Mouse (Mus musculus) spleen, postnatal 36 days (tissue): ENCODE data around the gene Ccr6.
"Not testable (repeated sequence)": the region's sequence is repeated elsewhere in the genome, so short reads cannot be mapped to it uniquely, and the experiment has no call there.

Experiments used
- DNase-seq, 2 experiments: peaks; one replicate each; pipeline ENCODE4 v3.0.0; 2022; ENCODE audit warnings: low spot score in 2 of 2, mixed read lengths in 1 of 2

Ccr6 gene

DNA sequence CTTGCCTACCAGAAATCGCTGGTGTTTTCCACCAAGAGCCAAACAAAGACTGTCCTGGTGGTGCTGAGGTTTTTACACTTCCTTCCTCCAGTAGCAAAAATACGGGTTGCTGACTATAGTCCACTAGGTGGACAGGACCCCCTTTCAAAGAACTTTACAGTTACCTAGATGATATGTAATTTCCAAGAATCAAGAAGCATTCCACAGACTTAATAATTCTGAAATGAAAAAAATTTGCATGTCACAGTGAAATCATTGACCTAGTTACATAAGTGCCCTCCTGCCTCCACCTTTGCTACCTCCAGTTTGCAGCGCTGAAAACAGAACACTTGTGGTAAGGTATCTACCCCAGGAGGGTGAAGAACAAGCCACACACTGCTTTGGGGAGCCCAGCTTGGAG is at the start of gene Ccr6:
Gene Ccr6, plus strand, starts transcription at position 301 of the 400 bp plus-strand sequence.
- DNase-seq: no peak

DNA sequence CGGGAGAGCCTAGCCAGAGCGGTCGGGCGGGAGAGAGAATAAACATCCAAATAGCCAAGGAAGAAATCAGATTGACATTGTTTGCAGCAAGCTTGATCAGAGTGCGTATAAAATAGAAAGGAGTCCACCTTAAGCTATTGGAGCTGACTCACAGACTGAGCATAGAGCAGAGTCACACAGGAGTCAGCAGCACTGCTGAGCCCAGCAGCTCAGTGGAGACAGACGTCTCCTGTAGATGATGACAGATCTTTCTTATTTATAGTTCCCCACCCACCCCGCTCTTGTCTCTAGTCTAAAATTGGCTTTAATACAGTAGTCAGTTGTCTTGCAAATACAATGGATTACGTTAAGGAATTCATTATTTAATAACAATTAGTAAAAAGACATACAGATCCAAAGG is 42.2 kb upstream of the Ccr6 start:
- DNase-seq: no peak

DNA sequence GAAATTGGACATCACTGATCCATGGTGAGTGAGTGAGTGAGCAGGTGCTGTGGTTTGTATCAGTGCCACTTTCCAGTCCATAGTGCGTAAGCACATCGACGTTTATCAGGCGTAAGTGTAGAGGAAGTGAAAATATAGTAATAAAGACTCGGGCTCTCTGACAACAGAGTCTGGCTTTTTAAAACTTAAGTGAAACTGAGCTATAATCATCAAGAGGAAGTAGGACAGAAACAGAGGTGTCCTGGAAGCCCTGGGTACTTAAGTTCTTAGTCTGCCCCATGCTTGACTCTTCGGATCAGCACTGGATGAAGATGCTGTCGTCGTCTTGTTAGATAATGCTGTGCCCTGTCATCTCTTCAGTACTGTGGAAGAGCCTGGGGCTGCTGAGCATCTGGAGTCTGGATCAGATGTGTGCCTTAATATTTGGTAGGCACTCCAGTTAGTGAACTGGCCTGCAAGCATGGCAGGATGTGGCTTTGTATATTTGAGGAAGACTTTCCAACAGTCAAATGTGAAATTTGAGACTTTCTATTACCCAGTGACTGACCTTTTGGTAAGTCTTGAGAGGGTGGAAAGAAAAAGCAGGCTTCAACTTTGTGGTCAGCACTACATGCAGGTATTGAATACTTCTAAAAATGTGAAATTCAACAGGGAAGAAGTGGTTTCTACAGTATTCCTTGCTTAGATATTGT is 40.0 kb upstream of the Ccr6 start:
- DNase-seq: peak; percentile 72 to 76

DNA sequence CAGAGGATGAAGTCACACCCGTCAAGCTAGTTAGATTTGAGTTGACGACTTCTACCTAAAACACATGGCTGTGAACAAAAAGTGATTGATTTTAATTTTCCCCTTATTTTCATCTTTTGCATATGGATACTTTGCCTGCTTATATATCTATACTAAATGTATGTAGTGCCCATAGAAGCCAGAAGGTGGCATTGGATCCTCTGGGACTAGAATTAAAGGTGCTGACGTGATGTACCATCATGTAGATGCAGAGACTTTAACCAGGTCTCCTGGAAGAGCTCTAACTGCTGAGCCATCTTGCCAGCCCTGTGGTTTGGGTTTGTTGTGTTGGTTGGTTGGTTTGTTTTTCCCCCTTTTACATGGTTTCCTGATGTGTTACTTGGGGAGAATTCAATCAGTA is 38.2 kb upstream of the Ccr6 start:
- peak; percentile 36 to 59 for DNase-seq

DNA sequence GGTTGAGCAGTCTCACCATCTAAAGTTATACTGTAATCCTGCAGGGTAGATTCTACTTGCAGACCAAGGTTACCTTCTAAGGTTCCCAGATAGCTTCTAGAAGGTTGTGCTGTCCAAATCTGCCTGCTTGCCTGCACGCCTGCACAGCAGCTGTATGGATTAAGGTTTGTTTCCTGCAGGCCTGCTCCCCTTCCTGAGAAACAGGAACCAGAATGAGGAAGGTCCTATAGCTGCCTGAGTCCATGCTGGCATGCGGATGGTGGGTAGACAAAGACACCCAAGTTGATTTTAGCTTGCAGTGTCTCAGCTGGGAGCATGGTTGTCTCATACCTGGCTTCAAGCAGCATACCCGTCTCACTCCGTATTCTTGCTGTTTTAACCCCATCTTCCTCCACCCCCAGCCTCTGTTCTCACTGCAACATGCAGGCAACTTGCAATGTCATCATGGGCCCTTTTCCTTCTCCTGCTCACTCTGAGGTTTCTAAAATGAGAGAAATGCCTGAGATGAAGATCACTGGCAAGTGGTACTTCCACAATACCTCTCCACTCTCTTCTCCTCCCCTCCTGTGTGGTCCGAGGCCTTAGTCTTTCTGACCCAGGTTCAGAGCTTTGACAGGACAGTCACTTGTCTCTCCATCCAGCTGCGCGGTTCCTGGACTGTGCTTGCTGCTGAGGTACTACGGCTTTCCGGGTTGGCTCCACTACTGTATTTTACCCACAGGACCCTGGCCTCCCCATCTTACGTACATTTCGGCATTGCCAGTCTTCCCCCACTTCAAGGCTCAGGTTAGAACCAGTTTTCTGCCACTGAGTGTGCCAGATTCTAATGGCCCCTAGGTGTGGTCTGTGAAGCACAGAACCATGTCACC is 36.5 kb upstream of the Ccr6 start:
- DNase-seq: no peak

DNA sequence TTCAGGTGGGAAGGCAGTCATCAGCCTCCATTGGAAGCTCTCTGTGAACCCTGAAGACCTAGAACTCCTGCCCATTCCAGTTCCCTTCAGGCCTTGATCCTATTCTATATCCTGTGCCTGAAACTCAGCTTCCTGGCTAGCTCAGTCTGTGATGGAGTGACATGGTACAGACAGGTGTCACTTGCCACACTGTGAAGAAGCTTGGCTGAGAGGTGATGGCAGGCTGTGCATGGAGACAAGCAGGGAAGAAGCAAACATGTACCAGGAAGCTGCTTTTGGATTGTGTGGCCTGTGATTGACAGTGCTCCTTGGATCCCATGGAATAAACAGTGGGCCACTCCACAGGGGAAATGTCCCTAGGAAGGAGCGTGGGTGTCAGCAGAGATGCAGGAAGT is 35.9 kb upstream of the Ccr6 start:
- DNase-seq: no peak

DNA sequence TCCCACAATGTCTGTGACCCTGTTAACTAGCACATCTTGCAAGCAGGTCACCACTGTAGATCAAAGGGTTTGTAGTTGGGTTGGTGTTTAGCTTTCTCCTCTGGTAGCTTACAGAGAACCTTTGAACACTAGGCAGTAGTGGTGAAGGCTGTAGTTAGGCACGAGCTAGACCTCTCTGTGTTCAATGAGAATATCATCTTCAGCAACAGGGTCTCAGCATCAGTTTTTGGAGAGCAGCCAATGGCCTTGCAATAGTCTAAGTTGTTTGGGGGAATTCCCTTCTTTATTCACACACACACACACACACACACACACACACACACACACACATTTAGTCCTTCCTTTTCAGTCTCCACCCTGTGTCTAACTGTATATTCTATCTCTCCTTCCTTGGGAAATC is 32.4 kb upstream of the Ccr6 start:
- DNase-seq: no peak

DNA sequence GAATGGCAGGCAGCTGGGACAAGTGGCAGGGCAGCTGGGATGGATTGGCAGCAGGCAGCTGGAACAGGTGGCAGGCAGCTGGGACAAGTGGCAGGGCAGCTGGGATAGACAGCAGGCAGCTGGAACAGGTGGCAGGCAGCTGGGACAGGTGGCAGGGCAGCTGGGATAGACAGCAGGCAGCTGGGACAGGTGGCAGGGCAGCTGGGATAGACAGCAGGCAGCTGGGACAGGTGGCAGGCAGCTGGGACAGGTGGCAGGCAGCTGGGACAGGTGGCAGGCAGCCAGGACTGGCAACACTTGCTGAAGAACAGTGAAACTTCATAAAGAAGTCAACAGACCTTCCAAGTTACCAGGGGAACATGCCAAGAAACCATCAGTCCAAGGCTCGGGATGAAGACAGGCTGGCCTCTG is 30.6 kb upstream of the Ccr6 start:
- not testable (repeated sequence) for DNase-seq

DNA sequence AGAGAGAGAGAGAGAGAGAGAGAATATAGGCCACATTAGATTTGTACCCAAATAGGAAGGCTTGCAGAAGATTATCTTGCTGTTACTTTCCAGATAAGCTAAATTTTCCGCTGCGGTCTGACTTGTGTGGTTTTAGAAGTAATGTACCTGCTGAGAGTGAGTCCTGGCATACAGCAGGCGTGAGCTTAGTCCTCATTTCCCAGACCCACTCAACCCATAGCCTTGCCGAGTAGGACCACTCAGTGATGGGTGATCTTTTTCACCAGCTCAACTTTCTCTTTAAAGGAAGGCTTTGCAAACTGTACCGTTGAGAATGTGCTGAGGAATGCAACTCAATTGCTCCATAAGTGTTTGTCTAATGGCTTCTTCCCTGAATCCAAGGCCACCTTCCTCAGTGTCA is 29.2 kb upstream of the Ccr6 start:
- no peak for DNase-seq

DNA sequence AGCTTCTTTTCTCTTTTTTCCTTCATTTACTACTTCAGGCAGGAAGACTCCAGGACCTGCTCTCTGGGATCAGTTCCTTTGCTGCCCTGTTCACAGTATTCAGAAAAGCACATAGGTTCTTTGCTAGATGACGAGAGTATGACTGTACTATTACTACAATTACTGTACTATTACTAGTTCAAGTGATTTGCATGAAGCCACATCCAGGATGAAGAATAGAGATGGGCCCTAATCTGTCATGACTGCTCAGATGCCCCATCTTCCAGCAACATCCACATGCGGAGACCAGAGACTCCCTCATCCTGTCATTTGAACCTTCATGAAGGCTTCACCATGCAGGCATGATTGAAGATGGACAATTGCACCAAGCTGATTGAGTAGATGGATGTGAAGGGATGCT is 26.1 kb upstream of the Ccr6 start:
- no peak for DNase-seq

DNA sequence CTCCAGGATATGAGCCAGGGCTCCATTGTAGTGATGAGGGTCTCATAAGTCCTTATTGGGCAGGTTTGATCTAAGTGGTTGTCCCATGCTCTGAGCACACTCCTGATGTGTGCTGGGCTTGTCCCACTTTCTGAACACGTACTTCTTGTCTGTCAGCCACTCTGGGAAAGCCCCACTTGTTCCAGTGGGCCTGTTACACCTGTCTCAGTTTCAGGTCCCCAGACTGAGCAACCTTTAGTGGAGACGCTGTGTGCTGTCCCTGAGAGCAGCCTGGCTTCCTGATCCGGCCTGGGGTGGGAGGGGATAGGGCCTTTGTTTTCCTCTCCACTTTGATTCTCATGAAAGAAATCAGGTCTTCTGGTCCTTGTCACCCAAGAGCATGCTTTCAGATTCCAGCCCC is 25.7 kb upstream of the Ccr6 start:
- peak; percentile 48 to 49 for DNase-seq

DNA sequence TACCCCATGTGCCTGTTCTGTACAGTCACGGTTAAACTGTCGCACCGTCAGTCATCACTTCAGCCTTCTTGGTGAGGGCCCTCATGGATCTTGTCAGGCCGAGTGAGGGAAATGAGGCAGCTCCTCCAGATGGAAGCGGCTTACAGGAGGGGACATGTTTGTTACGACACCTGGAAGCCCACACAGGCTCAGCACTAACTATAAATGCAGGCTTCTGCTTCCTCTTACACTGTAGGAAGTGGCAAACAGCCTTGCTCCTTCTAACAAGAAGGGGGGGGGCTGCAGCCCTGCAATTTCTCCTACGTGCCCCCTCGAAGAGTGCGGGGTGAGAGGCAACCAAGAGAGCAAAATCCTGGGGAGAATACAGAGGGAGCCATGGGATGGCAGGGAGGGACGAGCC is 25.2 kb upstream of the Ccr6 start:
- no peak for DNase-seq

DNA sequence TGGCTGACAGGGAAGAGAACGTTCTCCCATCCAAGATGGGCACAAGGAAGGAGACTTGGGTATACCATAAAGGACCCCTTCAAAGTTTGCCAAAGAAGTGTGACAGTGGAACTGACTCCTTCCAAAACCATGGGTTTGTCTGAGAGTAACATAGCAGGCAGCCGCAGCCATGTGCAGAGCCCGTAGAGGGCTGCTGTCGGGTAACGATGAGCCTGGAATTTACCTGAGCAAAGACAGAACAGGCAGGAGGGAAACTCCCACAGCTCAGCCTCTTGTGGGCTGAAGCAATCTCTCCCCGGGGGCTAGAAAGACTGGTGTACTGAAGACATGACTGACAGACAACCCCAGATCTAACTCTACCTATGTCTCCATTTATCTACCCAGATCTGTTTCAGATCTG is 24.4 kb upstream of the Ccr6 start:
- no peak for DNase-seq

DNA sequence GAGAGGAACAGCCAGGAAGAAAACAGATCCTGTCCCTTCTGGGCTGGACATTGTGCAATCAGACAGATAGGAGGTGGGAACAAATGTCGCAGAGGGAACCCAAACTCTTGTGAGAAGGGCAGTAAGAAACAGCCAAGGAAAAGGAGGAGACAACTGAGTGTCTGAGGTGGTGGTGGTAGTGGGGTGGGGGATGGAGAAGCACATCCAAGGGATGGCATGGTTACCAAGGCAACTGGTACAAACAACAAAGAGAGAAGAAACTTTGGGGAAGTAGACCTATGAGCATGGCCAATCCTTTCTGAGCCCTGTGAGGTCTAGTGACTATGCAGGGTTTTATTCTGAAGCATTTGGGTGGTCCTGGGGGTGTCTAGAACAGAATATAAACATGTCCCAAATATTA is 21.5 kb upstream of the Ccr6 start:
- DNase-seq: no peak

DNA sequence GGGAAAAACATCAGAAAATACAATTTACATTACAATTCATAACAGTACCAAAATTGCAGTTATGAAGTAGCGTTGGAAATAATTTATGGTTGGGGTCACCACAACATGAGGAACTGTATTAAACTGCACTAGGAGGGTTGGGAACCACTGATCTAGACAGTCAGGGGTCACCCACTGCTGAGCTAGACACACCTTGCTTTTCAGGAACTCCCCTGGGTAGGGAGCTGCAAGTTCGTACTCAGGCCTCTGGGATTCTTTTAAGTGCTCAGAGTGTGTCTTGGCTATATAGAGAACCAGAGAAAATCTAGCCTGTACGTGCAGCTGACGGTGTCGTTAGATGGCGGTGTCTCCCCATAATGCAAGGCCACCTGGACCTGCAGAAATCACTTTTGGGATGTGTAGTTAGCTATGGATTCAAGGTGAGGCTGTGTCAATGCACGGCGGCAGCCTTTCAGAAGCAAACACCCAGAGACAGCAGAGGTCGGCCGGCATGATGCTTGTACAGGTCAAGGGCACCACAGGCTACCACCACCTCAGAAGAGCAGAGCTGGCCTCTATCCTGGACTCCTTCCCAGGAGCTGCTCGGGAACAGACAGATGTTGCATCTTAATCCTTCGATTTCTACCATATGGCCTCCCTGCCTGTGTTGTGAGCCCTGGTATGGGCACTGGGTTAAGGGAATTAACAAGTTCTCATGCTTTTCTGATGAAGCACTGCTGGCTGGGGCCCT is 20.7 kb upstream of the Ccr6 start:
- DNase-seq: no peak

DNA sequence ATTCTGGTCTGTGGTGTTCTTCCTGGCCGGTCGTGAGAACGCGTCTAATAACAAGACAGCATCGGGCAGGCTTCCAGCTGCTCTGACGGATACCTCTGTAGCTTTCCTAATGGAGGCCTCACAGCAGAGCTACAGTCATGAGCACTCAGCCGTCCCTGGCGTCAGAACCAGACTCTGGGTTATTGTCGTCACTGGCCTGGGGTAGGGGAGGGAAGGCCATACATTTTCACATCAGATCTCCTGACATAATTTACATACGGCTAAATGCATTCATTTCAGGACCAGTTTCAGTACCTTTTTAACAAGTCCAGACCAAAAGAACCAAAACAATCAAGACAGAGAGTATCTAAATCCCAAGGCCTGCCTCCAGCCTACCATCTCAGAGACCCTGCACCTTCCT is 12.6 kb upstream of the Ccr6 start:
- no peak for DNase-seq

DNA sequence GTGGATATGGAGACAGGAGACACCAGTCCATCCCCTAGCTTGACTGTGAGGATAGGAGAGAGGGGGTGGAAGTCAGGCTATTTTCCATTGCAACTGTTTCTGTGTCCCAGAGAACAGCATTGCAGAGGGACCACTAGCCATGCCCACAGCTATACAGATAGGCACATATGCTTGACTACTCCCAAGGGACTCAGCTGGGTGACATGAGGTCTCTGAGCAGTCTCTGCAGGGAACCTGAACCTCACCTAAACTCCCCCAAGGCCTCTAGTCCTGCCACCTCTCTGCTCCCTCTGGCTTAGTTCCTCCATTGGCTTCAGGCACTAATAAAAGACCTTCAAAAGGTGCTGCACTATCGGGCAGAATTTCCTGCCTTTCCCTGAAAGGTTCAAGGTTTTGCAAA is 11.8 kb upstream of the Ccr6 start:
- peak; percentile 53 to 66 for DNase-seq

DNA sequence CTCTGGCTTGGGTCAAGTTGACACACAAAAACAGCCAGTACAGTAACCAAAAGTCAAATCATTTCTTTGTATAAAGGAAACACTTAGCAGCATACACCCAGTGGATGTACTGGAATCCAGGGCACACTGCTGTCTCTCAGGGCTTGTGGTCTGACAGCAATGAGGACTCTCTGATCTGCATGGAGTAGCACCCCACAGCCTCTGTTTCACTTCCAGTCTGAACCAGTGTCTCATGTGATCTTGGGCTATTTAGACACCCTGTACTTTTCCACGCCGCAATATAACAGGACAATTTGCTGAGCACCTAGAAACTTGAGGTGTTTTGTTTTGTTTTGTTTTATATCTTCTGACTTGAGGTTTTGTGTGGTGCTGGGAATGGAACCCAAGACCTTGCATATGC is 10.7 kb upstream of the Ccr6 start:
- peak; percentile 71 to 72 for DNase-seq

DNA sequence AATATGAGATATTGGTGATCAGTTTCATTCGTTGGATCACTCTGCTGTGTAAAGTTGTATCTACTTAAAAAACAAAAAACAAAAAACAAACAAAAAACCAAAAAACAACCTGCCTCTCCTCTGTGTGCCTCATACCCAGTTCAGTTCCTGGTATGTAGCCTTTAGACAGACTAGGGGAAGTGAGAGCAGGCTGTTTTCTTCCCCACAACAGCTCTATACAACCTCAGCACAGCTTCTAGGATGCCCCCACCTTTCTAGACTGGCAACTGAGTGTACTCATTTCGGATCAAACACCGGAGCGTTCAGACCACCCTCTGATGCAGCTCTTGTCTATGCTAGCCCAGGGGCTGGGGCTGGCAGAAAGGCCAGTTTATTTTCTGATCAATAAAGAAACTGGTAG is 10.1 kb upstream of the Ccr6 start:
- peak; percentile 68 to 71 for DNase-seq

DNA sequence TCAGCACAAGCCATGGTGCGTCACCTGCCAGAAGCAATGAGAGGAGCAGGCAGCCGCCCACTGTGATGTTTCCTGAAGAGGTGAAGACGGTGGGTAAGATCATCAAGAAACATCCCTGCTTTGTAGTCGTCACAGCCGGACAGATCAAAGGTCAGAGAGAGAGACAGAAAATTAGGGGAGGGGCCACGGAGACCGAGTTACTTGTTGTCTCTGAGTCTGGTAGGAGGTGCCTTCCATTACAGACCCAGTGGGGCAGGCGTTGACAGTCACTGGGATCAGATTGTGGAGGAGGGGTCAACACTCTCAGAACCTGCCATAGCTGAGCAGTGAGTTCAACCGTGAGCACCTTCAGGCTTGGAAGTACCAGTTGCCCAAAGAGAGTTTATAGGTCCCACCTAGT is 7.2 kb upstream of the Ccr6 start:
- DNase-seq: no peak

DNA sequence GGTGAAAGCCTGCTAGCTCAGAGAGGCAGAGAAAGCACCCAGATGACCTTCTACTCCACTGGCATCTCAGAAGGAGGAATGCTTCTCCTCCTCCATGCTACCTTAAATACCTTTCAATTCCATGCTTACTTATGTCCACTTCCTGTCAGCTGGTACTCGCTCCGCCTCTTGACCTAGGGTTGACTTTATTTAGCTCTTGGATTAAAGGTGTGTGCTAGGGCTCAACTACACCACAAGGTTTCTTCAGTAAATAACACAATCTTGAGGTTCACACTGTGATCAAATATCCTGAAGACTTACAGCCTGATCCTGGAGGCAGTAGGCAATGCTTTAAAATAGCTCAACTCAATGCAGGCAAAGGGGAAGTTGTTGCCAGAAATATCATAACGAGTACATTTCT is 6.2 kb upstream of the Ccr6 start:
- DNase-seq: no peak

DNA sequence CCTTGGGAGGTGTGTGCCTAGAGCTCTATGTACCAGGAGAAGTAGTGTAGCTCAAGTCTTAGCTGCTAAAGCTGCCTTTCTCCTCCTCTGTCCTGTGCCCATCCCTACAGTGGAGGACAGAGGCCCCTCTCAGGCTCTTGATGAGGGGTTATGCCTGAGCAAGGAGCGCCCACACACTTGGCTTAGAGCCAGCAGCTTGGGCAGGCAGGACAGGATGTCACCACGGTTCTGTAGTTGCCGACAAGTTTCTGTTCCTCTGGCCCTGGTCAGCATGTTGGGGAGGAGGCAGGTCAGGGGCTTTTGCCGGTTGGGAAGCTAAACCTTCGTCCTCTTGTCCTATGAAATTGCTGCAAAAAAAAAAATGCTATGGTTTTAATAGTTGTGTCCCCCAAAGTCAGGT is 3.8 kb upstream of the Ccr6 start:
- peak; percentile 93 to 94 for DNase-seq
